8 mouse cellular contexts compared by ENCODE assay signal in genomic region chr11:70763936-70764808, GRCm38 (mm10). TPM values are rescaled to one million over a fixed set of nuclear protein-coding genes. Genes with fewer than 3 reads are reported as not detected.
A peak's percentile ranks its signal among the peaks of the same experiment; 100 is the strongest.
DNase-seq lines count a peak whose midpoint lies in the region; ATAC-seq and TF ChIP-seq lines count a peak whose summit lies in the region.

Zfp3 (plus strand) TSS chr11:70764209.

- peak; percentile 88; the same call in 1 of the 2 replicates for ATAC-seq in cerebellum, adult (ENCODE audit: insufficient number of reproducible peaks, low FRiP score, low TSS enrichment)
- peak; percentile 84 for ATAC-seq in forebrain, embryonic 13.5 days
- ATAC-seq in liver, postnatal 0 days, result peak; percentile 90
- peak; percentile 95 for ATAC-seq in neural tube, embryonic 14.5 days (ENCODE audit: low read depth)

- H3K4me3 ChIP-seq in E14TG2a.4 (replicated peaks; ENCODE audit: low read length), result peak within 1 kb of the TSS; percentile 87
- H3K4me3 ChIP-seq in forebrain, embryonic 13.5 days, result peak within 1 kb of the TSS; percentile 83
- peak within 1 kb of the TSS; percentile 74 for H3K4me3 ChIP-seq in liver, postnatal 0 days (ENCODE audit: low read depth, low read length)
- peak within 1 kb of the TSS; percentile 75 for H3K4me3 ChIP-seq in neural tube, embryonic 14.5 days (ENCODE audit: low read depth, low read length)
- peak within 1 kb of the TSS; percentile 93 for H3K4me3 ChIP-seq in testis, adult 2 months (ENCODE audit: control insufficient read depth, low read depth, low read length)

- H3K9ac ChIP-seq in forebrain, embryonic 13.5 days, result peak within 1 kb of the TSS; percentile 87
- H3K9ac ChIP-seq in liver, postnatal 0 days (replicated peaks), result peak within 1 kb of the TSS; percentile 86
- H3K9ac ChIP-seq in neural tube, embryonic 14.5 days (replicated peaks; ENCODE audit: low read depth, low read length), result peak within 1 kb of the TSS; percentile 78

- H3K27ac ChIP-seq in forebrain, embryonic 13.5 days, result peak within 1 kb of the TSS; percentile 59
- peak within 1 kb of the TSS; percentile 91 for H3K27ac ChIP-seq in liver, postnatal 0 days (ENCODE audit: low read depth)
- H3K27ac ChIP-seq in neural tube, embryonic 14.5 days (ENCODE audit: low read depth, low read length), result peak within 1 kb of the TSS; percentile 78
- H3K27ac ChIP-seq in testis, adult 2 months (ENCODE audit: control insufficient read depth, insufficient read depth, low read depth, low read length), result peak within 1 kb of the TSS; percentile 91

- peaks cover 27% of the 10 kb centered on the region for H3K4me1 ChIP-seq in E14TG2a.4 (replicated peaks; ENCODE audit: low read depth, low read length)
- peaks cover 19% of the 10 kb centered on the region for H3K4me1 ChIP-seq in forebrain, embryonic 13.5 days
- peaks cover 12% of the 10 kb centered on the region for H3K4me1 ChIP-seq in liver, postnatal 0 days (ENCODE audit: insufficient read depth)
- peaks cover 7% of the 10 kb centered on the region; the same call in 1 of the 2 replicates for H3K4me1 ChIP-seq in neural tube, embryonic 14.5 days (ENCODE audit: control insufficient read depth, insufficient read depth, low read length)
- H3K4me1 ChIP-seq in testis, adult 2 months (ENCODE audit: control insufficient read depth, insufficient read depth, low read length), result peaks cover 3% of the 10 kb centered on the region; the same call in 1 of the 2 replicates

- peak; percentile 56; the same call in 1 of the 2 replicates for TF ChIP-seq POLR2A in testis, adult 2 months (IDR thresholded peaks at IDR 0.05; ENCODE audit: control insufficient read depth, low read depth, low read length)

- under 1% methylated on average over 78 of the region's 78 CpGs for WGBS in forebrain, embryonic 13.5 days
- under 1% methylated on average over 77 of the region's 78 CpGs for WGBS in liver, postnatal 0 days (ENCODE audit: insufficient replicate concordance)
- WGBS in neural tube, embryonic 14.5 days, result under 1% methylated on average over 69 of the region's 78 CpGs

- DNase-seq in heart, postnatal 10 days, result peak; percentile 86 to 87
- DNase-seq in layer of hippocampus, adult 11-12 months (ENCODE audit: low spot score), result peak; percentile 78
- peak; percentile 84 for DNase-seq in liver, postnatal 0 days

- no peak for TF ChIP-seq CTCF in E14TG2a.4 (conservative IDR thresholded peaks at IDR 0.05; ENCODE audit: low read length)
- no peak for TF ChIP-seq CTCF in liver, postnatal 0 days (IDR thresholded peaks at IDR 0.05; ENCODE audit: low read depth)
- TF ChIP-seq CTCF in testis, adult 2 months (IDR thresholded peaks at IDR 0.05; ENCODE audit: control insufficient read depth, insufficient read depth, insufficient replicate concordance, low read depth, low read length), result no peak

- peak within 1 kb of the TSS; percentile 78 for H3K4me2 ChIP-seq in forebrain, embryonic 13.5 days
- H3K4me2 ChIP-seq in liver, postnatal 0 days (ENCODE audit: low read depth, low read length), result peak within 1 kb of the TSS; percentile 91
- H3K4me2 ChIP-seq in neural tube, embryonic 14.5 days (ENCODE audit: low read depth, low read length), result peak within 1 kb of the TSS; percentile 77

- intact Hi-C loops in heart, postnatal 10 days (cut with DNase I), result no loop called here

- no peaks in the 10 kb centered on the region for H3K27me3 ChIP-seq in E14TG2a.4 (ENCODE audit: insufficient read depth, low read length)
- no peaks in the 10 kb centered on the region for H3K27me3 ChIP-seq in forebrain, embryonic 13.5 days
- no peaks in the 10 kb centered on the region for H3K27me3 ChIP-seq in liver, postnatal 0 days (ENCODE audit: insufficient read depth, low read length)
- H3K27me3 ChIP-seq in neural tube, embryonic 14.5 days (ENCODE audit: control insufficient read depth, insufficient read depth, low read length), result no peaks in the 10 kb centered on the region
- H3K27me3 ChIP-seq in testis, adult 2 months (ENCODE audit: control insufficient read depth, insufficient read depth, low read length), result no peaks in the 10 kb centered on the region

- no peaks in the 10 kb centered on the region for H3K9me3 ChIP-seq in E14TG2a.4 (ENCODE audit: low read length)
- no peaks in the 10 kb centered on the region for H3K9me3 ChIP-seq in forebrain, embryonic 13.5 days (replicated peaks)
- no peaks in the 10 kb centered on the region for H3K9me3 ChIP-seq in liver, postnatal 0 days (ENCODE audit: low read length)
- no peaks in the 10 kb centered on the region for H3K9me3 ChIP-seq in neural tube, embryonic 14.5 days (ENCODE audit: control insufficient read depth, low read length)

- no peak for TF ChIP-seq EP300 in liver, postnatal 0 days (IDR thresholded peaks at IDR 0.05; ENCODE audit: low read depth)

- no peaks in the 10 kb centered on the region for H3K36me3 ChIP-seq in E14TG2a.4 (ENCODE audit: insufficient read depth, low read length)
- H3K36me3 ChIP-seq in forebrain, embryonic 13.5 days (ENCODE audit: poor library complexity, severe bottlenecking), result peaks cover 10% of the 10 kb centered on the region; the same call in 1 of the 2 replicates
- H3K36me3 ChIP-seq in liver, postnatal 0 days (replicated peaks; ENCODE audit: insufficient read depth, low read length), result peaks cover 2% of the 10 kb centered on the region; the same call in 1 of the 2 replicates
- H3K36me3 ChIP-seq in neural tube, embryonic 14.5 days (ENCODE audit: control insufficient read depth, insufficient read depth, low read length), result peaks cover 8% of the 10 kb centered on the region
- no peaks in the 10 kb centered on the region for H3K36me3 ChIP-seq in testis, adult 2 months (ENCODE audit: control insufficient read depth, insufficient read depth, low read length)

RNA-seq across cellular contexts. Expression of gene Zfp3, which starts in this region (rescaled TPM):
- 11.5 and 13.4 TPM in 2 replicates for polyA plus RNA-seq in forebrain, embryonic 13.5 days (2015; fragmentation: Nextera tagmentation; extraction: Ambion mirVana)
- 10 to 100 TPM; 10.6 to 11.2 TPM for total RNA-seq in heart, postnatal 10 days (2021)
- polyA plus RNA-seq in liver, postnatal 0 days (2015; fragmentation: Nextera tagmentation; extraction: Ambion mirVana), result 1.9 and 2.0 TPM in 2 replicates
- polyA plus RNA-seq in neural tube, embryonic 14.5 days (2014; fragmentation: Nextera tagmentation; extraction: Ambion mirVana), result 16.3 and 19.8 TPM in 2 replicates
- polyA plus RNA-seq in testis, adult 2 months (2012; rRNA removed), result 1.2 TPM in 2 replicates

Comparison
In these comparisons a context has a peak if more than half of its experiments do, and no peak if none do; other contexts are left out.
1. Peak in every context shown above with its lines: DNase-seq, ATAC-seq, H3K4me3 ChIP-seq and H3K27ac ChIP-seq.